Mouse (Mus musculus): ENCODE data around the gene Rhbdl3.

GRCm38 (mm10) chr11:80354832-80355231 lies 54.1 kb downstream of the Rhbdl3 start:
- TF ChIP-seq POLR2A (IDR thresholded peaks at IDR 0.05; ENCODE audit: low read depth, low read length) = no peak
- no peak; the same call in 1 of the 2 replicates for TF ChIP-seq CTCF (conservative IDR thresholded peaks at IDR 0.05; ENCODE audit: insufficient read depth, insufficient read length, low read depth, low read length)

All from kidney, adult 2 months (tissue).